Mouse (Mus musculus) adrenal gland, postnatal 4 days (tissue): ENCODE measurements around the gene Slc25a26. TPM values are rescaled to one million over a fixed set of nuclear protein-coding genes. Genes with fewer than 3 reads are reported as not detected.

Experiments used
- DNase-seq, 2 experiments: peaks; one replicate each; pipeline ENCODE4 v3.0.0; 2021 to 2022; ENCODE audit warnings: low spot score in 2 of 2, mixed read lengths in 2 of 2
- total RNA-seq, 2 experiments: library from RNA; stranded (reverse); gene quantifications; 2 replicates each; pipeline ENCODE4 v1.2.3; 2021

The Slc25a26 gene
- total RNA-seq, 2 experiments from 2014 or later = 12.4 to 15.9 TPM

GRCm38 (mm10) chr6:94634274-94634673, 134.1 kb downstream of the Slc25a26 start:
- DNase-seq = no peak

GRCm38 (mm10) chr6:94634710-94635109, 134.6 kb downstream of the Slc25a26 start:
- no peak for DNase-seq

GRCm38 (mm10) chr6:94635343-94635742, 135.2 kb downstream of the Slc25a26 start:
- no peak for DNase-seq

- DNase-seq = no peak
Observed at GRCm38 (mm10) chr6:94637024-94637434, 136.9 kb downstream of the Slc25a26 start.

GRCm38 (mm10) chr6:94640297-94640696, 140.2 kb downstream of the Slc25a26 start:
- no peak for DNase-seq

GRCm38 (mm10) chr6:94642048-94642447, 141.9 kb downstream of the Slc25a26 start:
- no peak for DNase-seq

- no peak for DNase-seq
Observed at GRCm38 (mm10) chr6:94643989-94644388, 143.9 kb downstream of the Slc25a26 start.

- no peak for DNase-seq
Observed at GRCm38 (mm10) chr6:94644641-94645040, 144.5 kb downstream of the Slc25a26 start.

GRCm38 (mm10) chr6:94645723-94646122, 145.6 kb downstream of the Slc25a26 start:
- no peak for DNase-seq

GRCm38 (mm10) chr6:94646274-94646863, 146.2 kb downstream of the Slc25a26 start:
- no peak for DNase-seq

GRCm38 (mm10) chr6:94646902-94647301, 146.8 kb downstream of the Slc25a26 start:
- DNase-seq = no peak

- no peak for DNase-seq
Observed at GRCm38 (mm10) chr6:94647574-94648430, 147.7 kb downstream of the Slc25a26 start.

- DNase-seq = no peak
Observed at GRCm38 (mm10) chr6:94648496-94648895, 148.4 kb downstream of the Slc25a26 start.

- no peak for DNase-seq
Observed at GRCm38 (mm10) chr6:94649637-94650036, 149.5 kb downstream of the Slc25a26 start.

- no peak for DNase-seq
Observed at GRCm38 (mm10) chr6:94651541-94651940, 151.4 kb downstream of the Slc25a26 start.

GRCm38 (mm10) chr6:94652659-94653213, 152.6 kb downstream of the Slc25a26 start:
- no peak for DNase-seq

GRCm38 (mm10) chr6:94653388-94654316, 153.5 kb downstream of the Slc25a26 start:
- DNase-seq = no peak
